Mouse (Mus musculus): ENCODE results near the gene Rfwd3.
"Not testable (repeated sequence)": the region's sequence is repeated elsewhere in the genome, so short reads cannot be mapped to it uniquely, and the experiment has no call there.

- TF ChIP-seq POLR2A (IDR thresholded peaks at IDR 0.05; ENCODE audit: borderline replicate concordance, control insufficient read depth, low read depth, low read length); CTCF (IDR thresholded peaks at IDR 0.05; ENCODE audit: control insufficient read depth, insufficient read depth, low read length): not testable (repeated sequence)
These were observed 53.2 kb downstream of the Rfwd3 start for GRCm38 (mm10) chr8:111246864-111247263.

All from bone marrow, adult 2 months (tissue).